8 mouse cellular contexts compared by ENCODE assay signal in genomic region chr4:149774094-149774470, GRCm38 (mm10). TPM values are rescaled to one million over a fixed set of nuclear protein-coding genes. Genes with fewer than 3 reads are reported as not detected.
A peak's percentile ranks its signal among the peaks of the same experiment; 100 is the strongest.
DNase-seq lines count a peak whose midpoint lies in the region; ATAC-seq and TF ChIP-seq lines count a peak whose summit lies in the region.

Gene Slc25a33 (minus strand): TSS chr4:149774277.

- WGBS in forebrain, embryonic 11.5 days: under 1% methylated on average over 48 of the region's 51 CpGs
- WGBS in heart, embryonic 16.5 days: under 1% methylated on average over 51 of the region's 51 CpGs
- WGBS in liver, embryonic 16.5 days (ENCODE audit: insufficient replicate concordance): under 1% methylated on average over 51 of the region's 51 CpGs
- WGBS in neural tube, embryonic 13.5 days: under 1% methylated on average over 44 of the region's 51 CpGs

- peak within 1 kb of the TSS; percentile 63 for H3K4me3 ChIP-seq in forebrain, embryonic 11.5 days (ENCODE audit: low read depth, low read length)
- H3K4me3 ChIP-seq in heart, embryonic 16.5 days (ENCODE audit: low read length): peak within 1 kb of the TSS; percentile 72
- H3K4me3 ChIP-seq in liver, embryonic 16.5 days (ENCODE audit: low read depth, low read length): peak within 1 kb of the TSS; percentile 69
- H3K4me3 ChIP-seq in neural tube, embryonic 13.5 days: peak within 1 kb of the TSS; percentile 78
- H3K4me3 ChIP-seq in testis, adult 2 months (ENCODE audit: control insufficient read depth, low read depth, low read length): peak within 1 kb of the TSS; percentile 96

- H3K9ac ChIP-seq in forebrain, embryonic 11.5 days (ENCODE audit: low read length): peak within 1 kb of the TSS; percentile 73
- peak within 1 kb of the TSS; percentile 82 for H3K9ac ChIP-seq in heart, embryonic 16.5 days (ENCODE audit: low read length)
- peak within 1 kb of the TSS; percentile 73 for H3K9ac ChIP-seq in liver, embryonic 16.5 days (ENCODE audit: low read depth, low read length)
- H3K9ac ChIP-seq in neural tube, embryonic 13.5 days: peak within 1 kb of the TSS; percentile 92

- peak; percentile 87 for TF ChIP-seq POLR2A in testis, adult 2 months (IDR thresholded peaks at IDR 0.05; ENCODE audit: control insufficient read depth, low read depth, low read length)

- H3K4me1 ChIP-seq in forebrain, embryonic 11.5 days (replicated peaks; ENCODE audit: control insufficient read depth, insufficient read depth, low read length): peaks cover 4% of the 10 kb centered on the region; the same call in 1 of the 2 replicates
- peaks cover 24% of the 10 kb centered on the region for H3K4me1 ChIP-seq in heart, embryonic 16.5 days (ENCODE audit: control insufficient read depth, insufficient read depth, low read length)
- H3K4me1 ChIP-seq in liver, embryonic 16.5 days (ENCODE audit: control insufficient read depth, low read depth, low read length): peaks cover 17% of the 10 kb centered on the region
- peaks cover 31% of the 10 kb centered on the region for H3K4me1 ChIP-seq in neural tube, embryonic 13.5 days (replicated peaks)
- peaks cover 10% of the 10 kb centered on the region for H3K4me1 ChIP-seq in testis, adult 2 months (ENCODE audit: control insufficient read depth, insufficient read depth, low read length)

- peaks cover 31% of the 10 kb centered on the region for H3K27me3 ChIP-seq in forebrain, embryonic 11.5 days (ENCODE audit: control insufficient read depth, insufficient read depth, low read length)
- H3K27me3 ChIP-seq in heart, embryonic 16.5 days (ENCODE audit: control insufficient read depth, insufficient read depth, low read length): no peaks in the 10 kb centered on the region
- H3K27me3 ChIP-seq in liver, embryonic 16.5 days (ENCODE audit: control insufficient read depth, insufficient read depth, low read depth, low read length): peaks cover 3% of the 10 kb centered on the region
- H3K27me3 ChIP-seq in neural tube, embryonic 13.5 days: peaks cover 4% of the 10 kb centered on the region; the same call in 1 of the 2 replicates
- H3K27me3 ChIP-seq in testis, adult 2 months (ENCODE audit: control insufficient read depth, insufficient read depth, low read length): no peaks in the 10 kb centered on the region

- peak within 1 kb of the TSS; percentile 98 for H3K4me2 ChIP-seq in forebrain, embryonic 11.5 days (ENCODE audit: low read depth, low read length, severe bottlenecking)
- H3K4me2 ChIP-seq in heart, embryonic 16.5 days (ENCODE audit: low read depth, low read length): peak within 1 kb of the TSS; percentile 98
- peak within 1 kb of the TSS; percentile 94 for H3K4me2 ChIP-seq in liver, embryonic 16.5 days (ENCODE audit: low read depth, low read length)
- H3K4me2 ChIP-seq in neural tube, embryonic 13.5 days: peak within 1 kb of the TSS; percentile 98

- DNase-seq in CD8-positive naive resting alpha-beta T cell, adult 2 months (ENCODE audit: low read depth in 2 of 2, low spot score in 2 of 2): peak; percentile 83 to 85
- peak; percentile 79 for DNase-seq in c-Kit-positive CD71-negative TER-119-negative erythroid progenitor cells, embryonic 14.5 days (ENCODE audit: low read depth)
- DNase-seq in forebrain, embryonic 11.5 days (ENCODE audit: low spot score): peak; percentile 96
- DNase-seq in kidney, postnatal 36 days: peak; percentile 97 to 98

- ATAC-seq in forebrain, embryonic 11.5 days (replicated peaks; ENCODE audit: low FRiP score): peak; percentile 98
- ATAC-seq in heart, embryonic 16.5 days (replicated peaks; ENCODE audit: extremely low read depth, insufficient read depth, low FRiP score): peak; percentile 99
- ATAC-seq in liver, embryonic 16.5 days (ENCODE audit: low read depth): peak; percentile 97
- ATAC-seq in neural tube, embryonic 13.5 days (ENCODE audit: low read depth): peak; percentile 95

- H3K36me3 ChIP-seq in forebrain, embryonic 11.5 days (ENCODE audit: control insufficient read depth, insufficient read depth, low read length): no peaks in the 10 kb centered on the region
- H3K36me3 ChIP-seq in heart, embryonic 16.5 days (ENCODE audit: control insufficient read depth, insufficient read depth): no peaks in the 10 kb centered on the region
- H3K36me3 ChIP-seq in liver, embryonic 16.5 days (ENCODE audit: control insufficient read depth, insufficient read depth): no peaks in the 10 kb centered on the region
- no peaks in the 10 kb centered on the region for H3K36me3 ChIP-seq in neural tube, embryonic 13.5 days
- no peaks in the 10 kb centered on the region for H3K36me3 ChIP-seq in testis, adult 2 months (ENCODE audit: control insufficient read depth, insufficient read depth, low read length)

- peak within 1 kb of the TSS; percentile 31; the same call in 1 of the 2 replicates for H3K27ac ChIP-seq in forebrain, embryonic 11.5 days (ENCODE audit: low read depth, low read length)
- H3K27ac ChIP-seq in heart, embryonic 16.5 days (ENCODE audit: low read length): peak within 1 kb of the TSS; percentile 47
- peak within 1 kb of the TSS; percentile 48 for H3K27ac ChIP-seq in liver, embryonic 16.5 days (ENCODE audit: low read length)
- peak within 1 kb of the TSS; percentile 86 for H3K27ac ChIP-seq in neural tube, embryonic 13.5 days (replicated peaks)
- peak within 1 kb of the TSS; percentile 86 for H3K27ac ChIP-seq in testis, adult 2 months (ENCODE audit: control insufficient read depth, insufficient read depth, low read depth, low read length)

- TF ChIP-seq CTCF in testis, adult 2 months (IDR thresholded peaks at IDR 0.05; ENCODE audit: control insufficient read depth, insufficient read depth, insufficient replicate concordance, low read depth, low read length): no peak

- H3K9me3 ChIP-seq in forebrain, embryonic 11.5 days (ENCODE audit: control insufficient read depth, low read length): no peaks in the 10 kb centered on the region
- no peaks in the 10 kb centered on the region for H3K9me3 ChIP-seq in heart, embryonic 16.5 days (replicated peaks; ENCODE audit: control insufficient read depth, low read length)
- H3K9me3 ChIP-seq in liver, embryonic 16.5 days (replicated peaks; ENCODE audit: control insufficient read depth, low read length): no peaks in the 10 kb centered on the region
- H3K9me3 ChIP-seq in neural tube, embryonic 13.5 days: no peaks in the 10 kb centered on the region

RNA-seq across cellular contexts. Expression of gene Slc25a33, which starts in this region (rescaled TPM):
- 12.0 and 12.2 TPM in 2 replicates for polyA plus RNA-seq in forebrain, embryonic 11.5 days (2014; fragmentation: Nextera tagmentation; extraction: Ambion mirVana)
- 6.5 TPM in 2 replicates for polyA plus RNA-seq in heart, embryonic 16.5 days (2015; fragmentation: Nextera tagmentation; extraction: Ambion mirVana)
- 10.7 and 11.3 TPM in 2 replicates for polyA plus RNA-seq in liver, embryonic 16.5 days (2015; fragmentation: Nextera tagmentation; extraction: Ambion mirVana)
- polyA plus RNA-seq in neural tube, embryonic 13.5 days (2015; fragmentation: Nextera tagmentation; extraction: Ambion mirVana): 31.8 and 32.7 TPM in 2 replicates
- 56.3 and 57.5 TPM in 2 replicates for polyA plus RNA-seq in testis, adult 2 months (2012; rRNA removed)

Comparison
In these comparisons a context has a peak if more than half of its experiments do, and no peak if none do; other contexts are left out.
1. Peak in every context shown above with its lines: DNase-seq, ATAC-seq, H3K4me3 ChIP-seq and H3K27ac ChIP-seq.
2. H3K27ac ChIP-seq: peak in every context shown above with its lines; median percentile 86 in neural tube, embryonic 13.5 days; 86 in testis, adult 2 months; 48 in liver, embryonic 16.5 days; 47 in heart, embryonic 16.5 days; 31 in forebrain, embryonic 11.5 days.